Mouse (Mus musculus) heart, embryonic 14.5 days (tissue): Measurements from ENCODE around the gene Evi2a. TPM values are rescaled to one million over a fixed set of nuclear protein-coding genes. Genes with fewer than 3 reads are reported as not detected.
A peak's percentile ranks its signal among the peaks of the same experiment; 100 is the strongest.

Source experiments
- ATAC-seq: fragments of 200-750 bp; cut with Nextera tagmentation; 2 replicates; pipeline ENCODE4 v1.8.0; 2017; ENCODE audit warnings: low read depth, moderate TSS enrichment; ENCODE audit not compliant: insufficient number of reproducible peaks, insufficient read depth, low FRiP score
- H3K27ac ChIP-seq, 2 experiments: fragments of 200-500 bp in 1 of 2; fragments of 300-500 bp in 1 of 2; sonication (generic) in 1 of 2; replicated peaks in 1 of 2; 2 replicates each; pipeline ENCODE4 v1.5.1; 2012 to 2014; ENCODE audit warnings: low read depth in 2 of 2, low read length in 2 of 2, control low read depth in 1 of 2, mild to moderate bottlenecking in 1 of 2, mixed read lengths in 1 of 2; ENCODE audit not compliant: control insufficient read depth in 1 of 2, insufficient read depth in 1 of 2
- H3K27me3 ChIP-seq: fragments of 300-500 bp; sonication (generic); 2 replicates; pipeline ENCODE4 v1.6.1; 2014; ENCODE audit warnings: mild to moderate bottlenecking, low read length, control low read depth; ENCODE audit not compliant: control insufficient read depth, insufficient read depth
- H3K36me3 ChIP-seq: fragments of 300-500 bp; sonication (generic); 2 replicates; pipeline ENCODE4 v1.6.1; 2014; ENCODE audit warnings: mild to moderate bottlenecking, control low read depth, low read length, mixed read lengths; ENCODE audit not compliant: control insufficient read depth, insufficient read depth
- H3K4me1 ChIP-seq, 2 experiments: fragments of 200-500 bp in 1 of 2; fragments of 300-500 bp in 1 of 2; sonication (generic) in 1 of 2; 2 replicates each; pipeline ENCODE4 v1.6.1; 2012 to 2014; ENCODE audit warnings: low read length in 2 of 2, control low read depth in 1 of 2, mixed read lengths in 1 of 2; ENCODE audit not compliant: control insufficient read depth in 2 of 2, insufficient read depth in 2 of 2
- H3K4me2 ChIP-seq: fragments of 300-500 bp; sonication (generic); 2 replicates; pipeline ENCODE4 v1.6.1; 2014; ENCODE audit warnings: mild to moderate bottlenecking, low read length
- H3K4me3 ChIP-seq, 2 experiments: fragments of 200-500 bp in 1 of 2; fragments of 300-500 bp in 1 of 2; sonication (generic) in 1 of 2; 2 replicates each; pipeline ENCODE4 v1.5.1; 2012 to 2014; ENCODE audit warnings: low read length in 2 of 2, mild to moderate bottlenecking in 2 of 2, control low read depth in 1 of 2, low read depth in 1 of 2, moderate library complexity in 1 of 2; ENCODE audit not compliant: control insufficient read depth in 1 of 2, insufficient read depth in 1 of 2
- H3K9ac ChIP-seq: fragments of 300-500 bp; sonication (generic); 2 replicates; pipeline ENCODE4 v1.6.1; 2014; ENCODE audit warnings: mild to moderate bottlenecking, low read length
- H3K9me3 ChIP-seq: fragments of 300-500 bp; sonication (generic); 2 replicates; pipeline ENCODE4 v1.6.1; 2016; ENCODE audit warnings: low read length, control low read depth; ENCODE audit not compliant: control insufficient read depth
- WGBS: fragments of 180-500 bp; shearing (Covaris S2); extraction: QIAGEN DNeasy Blood & Tissue Kit; methylation state at CpG from one replicate; pipeline ENCODE4 v1.1.7; 2014; 5-methylcytosine and 5-hydroxymethylcytosine counted together
- polyA plus RNA-seq: library from polyadenylated mRNA; unstranded; fragments of >200 nt; fragmentation: Nextera tagmentation; extraction: Ambion mirVana; gene quantifications from 2 replicates; pipeline ENCODE4 v1.2.1, GENCODE M21; 2014

The Evi2a gene
- polyA plus RNA-seq, 1 experiment from 2014 or later = 3.0 TPM

DNA sequence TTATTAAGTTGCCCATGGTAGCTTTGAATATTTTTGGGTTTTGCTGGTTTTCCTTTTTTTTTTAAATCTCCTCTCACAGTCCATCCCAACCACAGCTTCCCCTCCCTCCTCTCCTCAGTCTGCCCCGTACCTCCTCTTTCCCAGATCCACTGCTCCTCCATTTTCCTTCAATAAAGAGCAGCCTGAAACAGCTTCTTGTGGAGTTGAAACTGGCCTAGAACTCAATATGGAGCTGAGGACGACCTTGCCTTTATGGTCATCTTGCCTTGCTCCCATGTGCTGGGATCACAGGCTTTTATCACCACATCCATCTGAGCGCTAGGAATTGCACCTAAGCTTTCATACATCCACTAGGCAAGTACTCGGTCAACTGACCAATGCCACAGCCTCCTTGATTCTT, 1.1 kb upstream of the Evi2a start:
- 95% methylated on average over 4 of the region's 4 CpGs for WGBS
- H3K9me3 ChIP-seq = no peaks in the 10 kb centered on the region
- no peak overlapping the region for H3K27ac ChIP-seq

DNA sequence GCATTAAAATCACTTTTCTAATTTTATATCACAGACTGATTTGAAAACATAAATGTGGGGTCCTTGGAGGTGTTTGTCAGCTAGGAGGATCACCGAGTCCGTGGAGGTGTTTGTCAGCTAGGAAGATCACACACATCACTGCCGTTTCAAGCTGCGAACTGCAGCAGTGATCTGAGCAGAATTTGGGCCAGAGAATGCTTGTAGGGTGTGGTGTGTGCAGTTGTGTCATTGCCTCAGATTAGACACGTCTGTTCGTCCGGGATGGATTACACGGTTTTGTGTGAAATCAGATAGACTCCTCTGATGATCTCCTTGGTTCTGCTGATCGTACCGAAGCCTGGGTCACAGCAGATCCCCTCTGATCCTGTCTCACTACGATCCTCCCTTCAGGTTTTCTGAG, 365 bp upstream of the Evi2a start:
- WGBS = 88% methylated on average over 11 of the region's 11 CpGs
- no peak for ATAC-seq
- Histone ChIP-seq H3K9me3 (no peaks in the 10 kb centered on the region), H3K4me1 (peaks cover 18 to 28% of the 10 kb centered on the region in 2 experiments), H3K9ac (no peak overlapping the region), H3K4me3 (no peak overlapping the region), H3K36me3 (peaks cover 21% of the 10 kb centered on the region), H3K27me3 (no peaks in the 10 kb centered on the region), H3K4me2 (no peak overlapping the region), H3K27ac (no peak overlapping the region)

More for the DNA sequence above, 1.1 kb upstream of the Evi2a start:
- Histone ChIP-seq H3K9ac (no peak overlapping the region), H3K27me3 (no peaks in the 10 kb centered on the region), H3K4me3 (no peak overlapping the region), H3K36me3 (peaks cover 26% of the 10 kb centered on the region), H3K4me2 (no peak overlapping the region), H3K4me1 (peaks cover 18 to 28% of the 10 kb centered on the region in 2 experiments)
- no peak for ATAC-seq

DNA sequence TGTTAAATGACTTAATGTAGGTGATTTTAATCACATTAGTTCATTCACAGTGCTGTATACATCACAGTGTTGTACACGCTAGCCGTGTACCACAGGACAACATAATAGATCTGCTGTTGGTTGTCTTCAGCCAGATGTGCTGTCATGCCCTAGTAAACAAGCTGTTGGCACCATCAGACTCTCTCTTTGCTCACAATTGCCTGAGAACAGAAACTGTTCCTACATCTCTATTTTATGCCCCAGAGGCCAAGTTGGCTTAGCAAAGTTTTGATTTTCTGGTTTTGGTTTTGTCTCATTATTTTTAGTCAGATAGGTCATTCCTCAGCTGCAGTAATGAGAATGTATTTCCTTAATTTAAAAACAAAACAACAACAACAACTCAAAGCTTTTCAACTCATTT, 673 bp downstream of the Evi2a start:
- Histone ChIP-seq H3K36me3 (peaks cover 15% of the 10 kb centered on the region), H3K27ac (no peak overlapping the region), H3K27me3 (no peaks in the 10 kb centered on the region), H3K4me2 (no peak overlapping the region), H3K4me3 (no peak overlapping the region), H3K4me1 (peaks cover 18 to 27% of the 10 kb centered on the region in 2 experiments), H3K9me3 (no peaks in the 10 kb centered on the region), H3K9ac (no peak overlapping the region)
- ATAC-seq = no peak
- WGBS = 98% methylated on average over 2 of the region's 2 CpGs

DNA sequence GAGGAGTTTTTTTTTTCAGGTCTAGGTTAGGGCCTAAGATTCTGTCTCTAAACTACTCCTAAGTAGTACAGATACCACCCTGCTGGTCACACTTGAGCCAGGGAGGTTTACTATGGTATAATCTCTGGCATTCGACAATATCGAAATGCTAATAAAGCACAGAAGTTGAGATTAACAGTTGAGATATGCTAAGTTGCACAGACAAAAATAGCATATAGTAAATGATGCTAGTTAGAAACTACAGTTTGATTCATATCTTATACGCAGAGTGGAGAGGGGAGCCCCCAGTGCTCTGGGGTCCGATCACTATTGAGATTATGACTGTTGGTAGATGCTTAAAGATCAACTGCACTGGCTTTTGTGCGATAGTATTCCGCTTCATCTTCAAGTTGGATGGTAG, 1.2 kb downstream of the Evi2a start:
- Histone ChIP-seq H3K9me3 (no peaks in the 10 kb centered on the region), H3K27ac (no peak overlapping the region), H3K36me3 (peaks cover 16% of the 10 kb centered on the region), H3K4me2 (no peak overlapping the region), H3K27me3 (no peaks in the 10 kb centered on the region), H3K4me1 (peaks cover 17 to 22% of the 10 kb centered on the region in 2 experiments), H3K4me3 (no peak overlapping the region), H3K9ac (no peak overlapping the region)
- ATAC-seq = no peak
- 94% methylated on average over 6 of the region's 6 CpGs for WGBS

DNA sequence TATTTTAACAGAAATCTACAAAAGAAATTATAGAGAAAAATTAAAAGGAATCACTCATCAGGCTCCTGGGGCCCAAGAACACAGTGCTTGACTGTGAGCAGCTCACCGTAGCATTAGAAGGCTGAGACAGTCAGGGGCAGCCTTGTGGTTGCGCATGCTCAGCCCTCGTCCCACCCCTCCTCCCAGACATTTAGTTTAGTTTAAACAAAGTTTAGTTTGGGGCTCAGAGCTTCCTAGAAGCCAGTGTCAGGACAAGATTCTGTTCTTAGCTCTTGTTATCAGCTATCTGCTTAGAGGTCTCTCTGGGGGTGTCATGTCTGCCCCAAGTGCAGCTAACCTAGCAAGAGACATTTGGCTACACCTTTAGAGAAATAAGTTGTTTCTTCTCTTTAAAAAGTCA, 1.8 kb downstream of the Evi2a start:
- no peak overlapping the region for H3K27ac ChIP-seq
- no peak overlapping the region for H3K9ac ChIP-seq
- no peaks in the 10 kb centered on the region for H3K27me3 ChIP-seq
- no peak overlapping the region for H3K4me3 ChIP-seq
- H3K4me1 ChIP-seq = peaks cover 12 to 15% of the 10 kb centered on the region in 2 experiments
- no peak overlapping the region for H3K4me2 ChIP-seq
- ATAC-seq = no peak
- peaks cover 19% of the 10 kb centered on the region for H3K36me3 ChIP-seq
- no peaks in the 10 kb centered on the region for H3K9me3 ChIP-seq
- 96% methylated on average over 3 of the region's 3 CpGs for WGBS

DNA sequence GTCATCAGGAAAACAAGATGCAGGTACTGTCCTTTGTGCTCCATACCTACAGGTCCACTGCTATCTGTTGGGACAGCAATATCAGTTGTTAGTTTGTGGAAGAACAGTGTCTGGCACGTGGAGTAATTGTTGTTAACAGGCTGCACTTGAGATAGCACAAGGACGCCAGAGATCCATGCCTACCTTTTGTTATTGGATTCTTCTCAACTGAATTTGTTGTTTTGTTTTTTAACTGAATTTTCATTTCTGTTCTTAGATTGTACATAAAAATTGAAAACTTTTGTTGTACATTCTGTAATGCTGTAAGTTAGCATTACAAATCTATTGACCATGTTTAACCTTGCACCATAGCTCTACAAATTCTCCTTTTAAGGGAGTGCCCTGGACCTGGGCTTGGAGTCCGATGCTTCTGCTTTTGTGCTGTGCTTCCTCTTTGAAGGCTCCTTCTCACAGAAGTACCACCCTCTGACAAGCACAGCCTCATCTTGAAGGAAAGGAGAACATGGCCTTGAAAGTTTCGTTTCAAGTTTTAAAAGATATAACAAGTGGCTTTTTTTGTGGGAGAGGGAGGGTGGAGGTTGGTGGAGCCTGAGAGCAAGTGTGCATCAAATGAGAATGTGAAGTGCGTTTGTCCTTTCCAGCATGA, 2.5 kb downstream of the Evi2a start:
- Histone ChIP-seq H3K4me1 (peaks cover 6 to 10% of the 10 kb centered on the region in 2 experiments; a peak in 3 of 4 replicates), H3K9ac (no peak overlapping the region), H3K4me3 (no peak overlapping the region), H3K4me2 (no peak overlapping the region), H3K27ac (no peak overlapping the region), H3K36me3 (peaks cover 19% of the 10 kb centered on the region), H3K27me3 (no peaks in the 10 kb centered on the region), H3K9me3 (no peaks in the 10 kb centered on the region)
- WGBS = 64% methylated on average over 5 of the region's 5 CpGs
- no peak for ATAC-seq

DNA sequence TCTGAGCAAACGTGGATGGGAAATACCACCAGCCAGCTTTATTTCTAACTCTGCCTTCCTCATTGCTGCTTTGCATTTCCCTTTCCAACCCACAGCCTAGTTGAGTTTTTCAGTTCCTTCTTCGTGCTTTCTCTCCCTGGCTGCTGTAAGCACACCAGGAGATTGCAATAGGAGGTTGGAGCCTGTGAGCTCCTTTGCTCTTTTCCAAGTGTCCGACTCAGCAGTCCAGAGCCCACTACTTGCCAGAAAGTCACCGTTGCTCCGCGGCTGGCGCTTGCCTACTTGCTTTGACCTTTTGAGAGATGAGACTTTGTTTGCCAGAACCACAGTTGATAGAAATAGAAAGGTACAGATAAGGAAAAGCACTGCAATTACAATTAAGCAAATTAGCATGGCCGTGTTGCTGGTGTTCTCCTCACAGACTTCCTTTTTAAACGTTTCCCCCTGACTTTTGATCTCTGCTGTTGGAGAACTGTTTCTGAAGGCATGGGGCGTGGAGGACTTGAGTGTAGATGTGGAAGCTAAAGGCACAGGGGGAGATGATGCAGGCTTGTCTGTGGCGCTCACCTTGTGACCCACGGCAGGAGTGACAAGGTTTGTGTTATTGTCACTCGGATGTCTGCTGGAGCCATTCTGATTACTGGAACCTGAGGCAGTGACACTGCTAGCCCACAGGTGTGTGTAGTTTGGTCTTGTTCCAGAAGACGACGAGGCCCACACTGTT, 3.2 kb downstream of the Evi2a start:
- Histone ChIP-seq H3K4me3 (no peak overlapping the region), H3K9me3 (no peaks in the 10 kb centered on the region), H3K4me1 (peaks cover 6 to 10% of the 10 kb centered on the region in 2 experiments; a peak in 3 of 4 replicates), H3K9ac (no peak overlapping the region), H3K4me2 (no peak overlapping the region), H3K27me3 (no peaks in the 10 kb centered on the region), H3K27ac (0 out of 4 replicates have a peak overlapping the region, but pooled peaks of 1 of the 2 experiments have one; percentile 43), H3K36me3 (peaks cover 19% of the 10 kb centered on the region)
- ATAC-seq = no peak
- WGBS = 49% methylated on average over 15 of the region's 15 CpGs
